Comparison of ENCODE assay signal across 7 mouse cellular contexts in the genomic region with DNA sequence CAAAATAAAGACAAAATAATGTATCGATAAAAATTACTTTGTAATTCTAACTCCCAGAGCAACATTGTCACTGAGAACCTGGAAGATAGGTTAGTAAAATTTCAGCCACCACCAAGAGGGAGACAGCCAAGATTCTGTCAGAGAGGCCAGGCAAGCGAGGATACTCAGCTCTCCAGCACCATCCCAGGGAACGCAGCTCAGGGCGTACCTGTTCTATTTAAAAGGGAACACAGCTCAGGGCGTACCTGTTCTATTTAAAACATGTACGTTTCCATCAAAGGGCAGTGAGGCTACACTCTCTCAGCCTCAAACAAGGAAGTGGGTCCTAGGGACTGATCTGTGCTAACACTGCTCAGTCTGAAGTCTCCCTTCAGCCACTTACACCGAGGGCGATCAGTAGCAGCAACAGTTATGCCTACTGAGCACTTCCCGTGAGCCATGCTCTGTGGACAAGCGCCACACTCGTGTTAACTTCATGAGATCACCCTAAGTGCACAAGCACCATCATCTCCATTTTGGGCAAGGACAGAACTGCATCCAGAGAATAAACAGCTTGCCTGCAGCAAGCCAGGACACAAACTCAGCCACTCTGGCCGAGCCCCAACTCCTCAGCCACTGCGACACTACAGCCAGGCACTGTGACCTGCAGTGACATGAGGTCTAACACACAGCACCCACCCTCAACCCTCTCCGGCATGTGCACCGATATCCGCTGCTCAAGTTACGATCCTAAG. TPM values are rescaled to one million over a fixed set of nuclear protein-coding genes. Genes with fewer than 3 reads are reported as not detected.
DNase-seq lines count a peak whose midpoint lies in the region; ATAC-seq and TF ChIP-seq lines count a peak whose summit lies in the region.

No protein-coding gene starts in this region.

- no peak overlapping the region for H3K4me3 ChIP-seq in liver, embryonic 11.5 days (ENCODE audit: low read depth, low read length)
- 0 out of 2 replicates have a peak overlapping the region, but pooled peaks have one; percentile 5 for H3K4me3 ChIP-seq in heart, postnatal 0 days (ENCODE audit: low read depth, low read length)
- H3K4me3 ChIP-seq in neural tube, embryonic 13.5 days = peak overlapping the region; percentile 80

- ATAC-seq in liver, embryonic 11.5 days (replicated peaks; ENCODE audit: low FRiP score) = no peak
- ATAC-seq in heart, postnatal 0 days (ENCODE audit: insufficient read depth, low read depth) = no peak
- ATAC-seq in neural tube, embryonic 13.5 days (ENCODE audit: low read depth) = no peak

- H3K36me3 ChIP-seq in liver, embryonic 11.5 days (ENCODE audit: control insufficient read depth, insufficient read depth, low read length) = no peaks in the 10 kb centered on the region
- no peaks in the 10 kb centered on the region; the same call in 1 of the 2 replicates for H3K36me3 ChIP-seq in heart, postnatal 0 days (replicated peaks; ENCODE audit: control insufficient read depth, insufficient read depth, low read length)
- H3K36me3 ChIP-seq in neural tube, embryonic 13.5 days = no peaks in the 10 kb centered on the region

- H3K27me3 ChIP-seq in liver, embryonic 11.5 days (replicated peaks; ENCODE audit: control insufficient read depth, insufficient read depth, low read length) = no peaks in the 10 kb centered on the region
- H3K27me3 ChIP-seq in heart, postnatal 0 days (ENCODE audit: control insufficient read depth, insufficient read depth, low read length) = no peaks in the 10 kb centered on the region
- H3K27me3 ChIP-seq in neural tube, embryonic 13.5 days = no peaks in the 10 kb centered on the region

- TF ChIP-seq EP300 in heart, postnatal 0 days (IDR thresholded peaks at IDR 0.05; ENCODE audit: low read depth) = no peak

- TF ChIP-seq CTCF in heart, postnatal 0 days (IDR thresholded peaks at IDR 0.05; ENCODE audit: low read depth) = no peak

- H3K4me1 ChIP-seq in liver, embryonic 11.5 days (replicated peaks; ENCODE audit: control insufficient read depth, insufficient read depth, low read length) = peaks cover 21% of the 10 kb centered on the region
- H3K4me1 ChIP-seq in heart, postnatal 0 days (ENCODE audit: control insufficient read depth, insufficient read depth) = peaks cover 9% of the 10 kb centered on the region
- peaks cover 42% of the 10 kb centered on the region for H3K4me1 ChIP-seq in neural tube, embryonic 13.5 days (replicated peaks)

- H3K9me3 ChIP-seq in liver, embryonic 11.5 days (ENCODE audit: control insufficient read depth, low read length) = no peaks in the 10 kb centered on the region
- no peaks in the 10 kb centered on the region for H3K9me3 ChIP-seq in heart, postnatal 0 days (replicated peaks; ENCODE audit: control insufficient read depth, low read length)
- H3K9me3 ChIP-seq in neural tube, embryonic 13.5 days = no peaks in the 10 kb centered on the region

- H3K4me2 ChIP-seq in liver, embryonic 11.5 days = peak overlapping the region; percentile 87
- H3K4me2 ChIP-seq in heart, postnatal 0 days (ENCODE audit: low read depth, low read length) = no peak overlapping the region
- H3K4me2 ChIP-seq in neural tube, embryonic 13.5 days = peak overlapping the region; percentile 80

- no peak overlapping the region for H3K9ac ChIP-seq in liver, embryonic 11.5 days (ENCODE audit: low read depth, low read length)
- H3K9ac ChIP-seq in heart, postnatal 0 days (replicated peaks; ENCODE audit: low read depth, low read length) = no peak overlapping the region
- H3K9ac ChIP-seq in neural tube, embryonic 13.5 days = peak overlapping the region; percentile 89

- WGBS in liver, embryonic 11.5 days = 72% methylated on average over 17 of the region's 17 CpGs
- WGBS in heart, postnatal 0 days = 68% methylated on average over 17 of the region's 17 CpGs
- WGBS in neural tube, embryonic 13.5 days = 74% methylated on average over 17 of the region's 17 CpGs

- no peak for DNase-seq in liver, embryonic 11.5 days (ENCODE audit: low spot score)
- no peak for DNase-seq in liver
- peak; percentile 71 to 75 for DNase-seq in cerebellum, postnatal 14 days
- DNase-seq in heart, postnatal 0 days (ENCODE audit: low spot score) = no peak
- no peak for DNase-seq in adrenal gland, postnatal 25 days
- no peak for DNase-seq in right cerebral cortex, adult 2 months (ENCODE audit: low spot score in 2 of 2)

- H3K27ac ChIP-seq in liver, embryonic 11.5 days (ENCODE audit: low read depth, low read length) = no peak overlapping the region
- H3K27ac ChIP-seq in heart, postnatal 0 days (ENCODE audit: low read depth) = no peak overlapping the region
- H3K27ac ChIP-seq in neural tube, embryonic 13.5 days (replicated peaks) = no peak overlapping the region

RNA-seq across cellular contexts. Expression of a gene that starts 30.1 kb away (rescaled TPM):
- polyA plus RNA-seq in liver, embryonic 11.5 days (2014; fragmentation: Nextera tagmentation; extraction: Ambion mirVana) = 15.6 and 16.9 TPM in 2 replicates
- 21.6 and 21.7 TPM in 2 replicates for total RNA-seq in heart, postnatal 0 days (2014; rRNA removed; ENCODE audit: low replicate concordance)
- polyA plus RNA-seq in heart, postnatal 0 days (2015; fragmentation: Nextera tagmentation; extraction: Ambion mirVana) = 10.4 and 12.4 TPM in 2 replicates
- 64.8 and 66.2 TPM in 2 replicates for polyA plus RNA-seq in neural tube, embryonic 13.5 days (2015; fragmentation: Nextera tagmentation; extraction: Ambion mirVana)
- total RNA-seq in adrenal gland, postnatal 25 days (2021) = 38.4 and 38.7 TPM in 2 replicates

RNA-seq across cellular contexts. Expression of a gene that starts 30.1 kb away (rescaled TPM):
- 53.6 and 59.7 TPM in 2 replicates for polyA plus RNA-seq in liver, embryonic 11.5 days (2014; fragmentation: Nextera tagmentation; extraction: Ambion mirVana)
- total RNA-seq in heart, postnatal 0 days (2014; rRNA removed; ENCODE audit: low replicate concordance) = 31.3 and 83.1 TPM in 2 replicates
- polyA plus RNA-seq in heart, postnatal 0 days (2015; fragmentation: Nextera tagmentation; extraction: Ambion mirVana) = 70.0 and 72.5 TPM in 2 replicates
- 130 and 139 TPM in 2 replicates for polyA plus RNA-seq in neural tube, embryonic 13.5 days (2015; fragmentation: Nextera tagmentation; extraction: Ambion mirVana)
- 63.1 and 68.0 TPM in 2 replicates for total RNA-seq in adrenal gland, postnatal 25 days (2021)

Comparison
In these comparisons a context has a peak if more than half of its experiments do, and no peak if none do; other contexts are left out.
1. DNase-seq: peak in cerebellum, postnatal 14 days (2 of 2); none in liver, embryonic 11.5 days (single experiment), liver (single experiment), heart, postnatal 0 days (single experiment), adrenal gland, postnatal 25 days (single experiment) and right cerebral cortex, adult 2 months (0 of 2).